Mouse (Mus musculus) olfactory bulb, adult 2 months (tissue): ENCODE data around the gene Phyhd1. TPM values are rescaled to one million over a fixed set of nuclear protein-coding genes. Genes with fewer than 3 reads are reported as not detected.

Experiments used
- H3K27ac ChIP-seq: fragments of 200-500 bp; 2 replicates; pipeline ENCODE4 v1.5.1; 2012; ENCODE audit warnings: low read depth, low read length; ENCODE audit not compliant: insufficient read depth
- H3K4me1 ChIP-seq: fragments of 200-500 bp; 2 replicates; pipeline ENCODE4 v1.6.1; 2012; ENCODE audit warnings: low read length; ENCODE audit not compliant: control insufficient read depth, insufficient read depth
- H3K4me3 ChIP-seq: fragments of 200-500 bp; 2 replicates; pipeline ENCODE4 v1.5.1; 2012; ENCODE audit warnings: mild to moderate bottlenecking, low read depth, low read length, moderate library complexity; ENCODE audit not compliant: insufficient read depth
- CTCF ChIP-seq: fragments of 200-500 bp; IDR thresholded peaks from 2 replicates; pipeline ENCODE4 v1.5.1; 2012; ENCODE audit warnings: low read depth, mild to moderate bottlenecking, low read length, moderate library complexity; ENCODE audit not compliant: insufficient read depth
- POLR2A ChIP-seq: fragments of 200-500 bp; IDR thresholded peaks from 2 replicates; pipeline ENCODE4 v1.6.1; 2012; ENCODE audit warnings: mild to moderate bottlenecking, low read depth, low read length, moderate library complexity; ENCODE audit not compliant: insufficient read depth
- WGBS: fragments of 180-500 bp; shearing (Covaris S2); methylation state at CpG from one replicate; pipeline ENCODE4 v1.1.7; 2018; 5-methylcytosine and 5-hydroxymethylcytosine counted together
- polyA plus RNA-seq: library from polyadenylated mRNA; stranded (reverse); fragments of >200 nt; gene quantifications from 2 replicates; pipeline ENCODE4 v1.2.4, GENCODE M21; 2012; ENCODE audit warnings: low replicate concordance; ENCODE audit not compliant: missing spikeins, insufficient read depth, insufficient read length

The Phyhd1 gene
- polyA plus RNA-seq, 1 experiment: not detected

GRCm38 (mm10) chr2:30252521-30252920, 13.5 kb upstream of the Phyhd1 start:
- 34% methylated on average over 3 of the region's 3 CpGs for WGBS
- H3K4me1 ChIP-seq: peaks cover 30% of the 10 kb centered on the region
- TF ChIP-seq CTCF (no peak), POLR2A (no peak)
- H3K4me3 ChIP-seq: no peak overlapping the region
- H3K27ac ChIP-seq: 0 out of 2 replicates have a peak overlapping the region, but pooled peaks have one; percentile 3

GRCm38 (mm10) chr2:30253809-30254208, 12.2 kb upstream of the Phyhd1 start:
- TF ChIP-seq POLR2A (no peak), CTCF (no peak)

GRCm38 (mm10) chr2:30255631-30256395, 10.2 kb upstream of the Phyhd1 start:
- Histone ChIP-seq H3K27ac (no peak overlapping the region), H3K4me3 (no peak overlapping the region), H3K4me1 (peaks cover 40% of the 10 kb centered on the region)
- 96% methylated on average over 42 of the region's 42 CpGs for WGBS
- TF ChIP-seq POLR2A (no peak), CTCF (no peak)

More at GRCm38 (mm10) chr2:30253809-30254208, 12.2 kb upstream of the Phyhd1 start:
- Histone ChIP-seq H3K27ac (no peak overlapping the region), H3K4me3 (no peak overlapping the region), H3K4me1 (peaks cover 38% of the 10 kb centered on the region)
- WGBS: 77% methylated on average over 5 of the region's 5 CpGs

- H3K4me3 ChIP-seq: no peak overlapping the region
- TF ChIP-seq POLR2A (no peak), CTCF (no peak)
- no peak overlapping the region for H3K27ac ChIP-seq
- peaks cover 37% of the 10 kb centered on the region for H3K4me1 ChIP-seq
- 97% methylated on average over 30 of the region's 30 CpGs for WGBS
These were observed 9.2 kb upstream of the Phyhd1 start for GRCm38 (mm10) chr2:30256616-30257350.

- WGBS: 80% methylated on average over 7 of the region's 7 CpGs
- Histone ChIP-seq H3K27ac (no peak overlapping the region), H3K4me1 (peaks cover 30% of the 10 kb centered on the region), H3K4me3 (no peak overlapping the region)
- TF ChIP-seq CTCF (no peak), POLR2A (no peak)
These were observed 8.1 kb upstream of the Phyhd1 start for GRCm38 (mm10) chr2:30257699-30258460.

- no peak overlapping the region for H3K27ac ChIP-seq
- no peak overlapping the region for H3K4me3 ChIP-seq
- 80% methylated on average over 4 of the region's 4 CpGs for WGBS
- TF ChIP-seq CTCF: no peak
- TF ChIP-seq POLR2A: no peak
- peaks cover 32% of the 10 kb centered on the region for H3K4me1 ChIP-seq
These were observed 7.4 kb upstream of the Phyhd1 start for GRCm38 (mm10) chr2:30258600-30258999.

- Histone ChIP-seq H3K27ac (no peak overlapping the region), H3K4me3 (no peak overlapping the region), H3K4me1 (peaks cover 32% of the 10 kb centered on the region)
- no peak for TF ChIP-seq CTCF
- TF ChIP-seq POLR2A: no peak
- WGBS: 83% methylated on average over 15 of the region's 15 CpGs
These were observed 6.6 kb upstream of the Phyhd1 start for GRCm38 (mm10) chr2:30259131-30260064.

GRCm38 (mm10) chr2:30261064-30261736, 4.8 kb upstream of the Phyhd1 start:
- no peak for TF ChIP-seq POLR2A
- TF ChIP-seq CTCF: no peak
- H3K27ac ChIP-seq: no peak overlapping the region
- peaks cover 40% of the 10 kb centered on the region for H3K4me1 ChIP-seq
- 78% methylated on average over 4 of the region's 4 CpGs for WGBS
- no peak overlapping the region for H3K4me3 ChIP-seq
